Mouse (Mus musculus) testis, adult 2 months (tissue): ENCODE measurements around the gene Epas1.

Experiments used
- CTCF ChIP-seq: fragments of 200-500 bp; IDR thresholded peaks from 2 replicates; pipeline ENCODE4 v1.5.1; 2012; ENCODE audit warnings: low read depth, mild to moderate bottlenecking, inconsistent platforms, low read length, moderate library complexity; ENCODE audit not compliant: control insufficient read depth, insufficient read depth, insufficient replicate concordance
- POLR2A ChIP-seq: fragments of 200-500 bp; IDR thresholded peaks from 2 replicates; pipeline ENCODE4 v1.6.1; 2012; ENCODE audit warnings: low read depth, mild to moderate bottlenecking, inconsistent platforms, low read length, moderate library complexity; ENCODE audit not compliant: control insufficient read depth

DNA sequence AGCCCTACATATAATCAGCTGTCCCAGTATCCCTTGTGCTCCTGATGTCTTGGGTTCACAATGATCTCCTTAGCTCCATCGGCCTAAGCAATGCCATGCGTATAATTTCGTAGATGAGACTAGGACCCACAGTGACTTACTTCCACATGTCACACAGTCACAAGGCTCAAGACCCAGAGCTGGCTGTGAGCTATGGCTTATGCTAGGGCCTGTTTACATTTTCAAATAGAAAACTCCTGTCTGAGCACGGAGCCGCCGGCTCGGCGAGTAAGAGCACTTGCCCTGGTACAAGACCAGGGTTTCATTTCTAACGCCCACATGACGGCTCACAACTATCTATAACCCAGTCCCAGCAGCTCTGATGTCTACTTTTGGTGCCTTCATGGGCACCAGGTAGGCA, 80.4 kb downstream of the Epas1 start:
- TF ChIP-seq CTCF (no peak), POLR2A (no peak)
